Mouse (Mus musculus): ENCODE data around the gene Grhl1.

DNA sequence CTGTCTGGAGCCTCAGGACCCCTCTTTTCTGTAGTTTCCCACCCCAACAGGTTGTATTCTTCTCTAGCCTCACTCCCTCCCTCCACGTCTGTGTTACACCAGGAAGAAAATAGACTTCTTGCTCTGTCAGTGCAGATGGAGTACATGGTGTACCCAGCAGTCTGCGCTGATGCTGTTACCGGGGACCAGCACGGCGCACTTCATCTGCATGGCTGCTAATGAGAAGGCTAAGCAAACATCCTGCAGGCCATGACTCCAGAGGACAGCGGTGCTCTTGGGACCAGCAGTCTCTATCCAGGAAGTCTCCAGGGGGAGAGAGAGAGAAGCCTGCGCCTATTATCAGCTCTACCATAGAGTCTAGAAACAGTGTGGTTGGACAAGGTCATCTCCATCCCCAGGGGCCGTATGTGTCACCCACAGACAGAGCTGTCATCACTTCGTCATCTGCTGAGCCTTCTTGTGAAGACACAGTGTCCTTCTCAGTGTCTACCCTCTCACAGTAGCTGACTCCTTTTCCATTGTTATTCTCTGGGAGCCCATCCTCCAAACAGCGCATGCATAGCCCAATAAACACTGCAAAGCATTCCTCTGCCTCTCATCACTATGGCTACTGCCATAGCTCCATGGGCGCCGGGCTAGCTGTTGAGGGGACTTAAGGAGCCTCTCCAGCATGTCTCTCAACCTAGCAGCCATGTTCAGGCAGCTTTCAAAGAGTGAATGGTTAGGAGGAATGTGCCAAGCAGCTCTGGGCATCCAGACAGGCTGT, 51.6 kb downstream of the Grhl1 start:
- TF ChIP-seq EP300 (IDR thresholded peaks at IDR 0.05; ENCODE audit: low read depth) (no peak), CTCF (IDR thresholded peaks at IDR 0.05; ENCODE audit: low read depth) (no peak)
